Mouse (Mus musculus): Measurements from ENCODE around the gene Ucp2. TPM values are rescaled to one million over a fixed set of nuclear protein-coding genes. Genes with fewer than 3 reads are reported as not detected.
A peak's percentile ranks its signal among the peaks of the same experiment; 100 is the strongest.

The Ucp2 gene
- polyA plus RNA-seq, 1 experiment from 2014 or later = 934 TPM

GRCm38 (mm10) chr7:100537519-100537902, 44.4 kb downstream of the Ucp2 start:
- peak overlapping the region; percentile 74 for H3K4me3 ChIP-seq (ENCODE audit: inconsistent target)
- 16% methylated on average over 7 of the region's 7 CpGs for WGBS (ENCODE audit: missing documents)
- peaks cover 15% of the 10 kb centered on the region for H3K36me3 ChIP-seq (ENCODE audit: inconsistent target)
- peak overlapping the region; percentile 67 for H3K27ac ChIP-seq
- peaks cover 22% of the 10 kb centered on the region for H3K79me2 ChIP-seq (ENCODE audit: inconsistent target)

- Histone ChIP-seq H3K4me3 (ENCODE audit: inconsistent target) (no peak overlapping the region), H3K79me2 (ENCODE audit: inconsistent target) (peaks cover 22% of the 10 kb centered on the region), H3K36me3 (ENCODE audit: inconsistent target) (peaks cover 15% of the 10 kb centered on the region), H3K27ac (peak overlapping the region; percentile 48)
- WGBS (ENCODE audit: missing documents) = 28% methylated on average over 9 of the region's 9 CpGs
Measured at GRCm38 (mm10) chr7:100539516-100539915, 46.4 kb downstream of the Ucp2 start.

- H3K4me3 ChIP-seq (ENCODE audit: inconsistent target) = no peak overlapping the region
- WGBS (ENCODE audit: missing documents) = 80% methylated on average over 1 of the region's 1 CpGs
- no peaks in the 10 kb centered on the region for H3K79me2 ChIP-seq (ENCODE audit: inconsistent target)
- H3K27ac ChIP-seq = no peak overlapping the region
- peaks cover 6% of the 10 kb centered on the region; the same call in 1 of the 2 replicates for H3K36me3 ChIP-seq (ENCODE audit: inconsistent target)
Measured at GRCm38 (mm10) chr7:100544437-100544836, 51.3 kb downstream of the Ucp2 start.

GRCm38 (mm10) chr7:100547631-100548030, 54.5 kb downstream of the Ucp2 start:
- Histone ChIP-seq H3K4me3 (ENCODE audit: inconsistent target) (no peak overlapping the region), H3K27ac (no peak overlapping the region), H3K79me2 (ENCODE audit: inconsistent target) (no peaks in the 10 kb centered on the region), H3K36me3 (ENCODE audit: inconsistent target) (0 out of 2 replicates have a peak, but pooled peaks cover 5% of the 10 kb centered on the region)
- 67% methylated on average over 4 of the region's 4 CpGs for WGBS (ENCODE audit: missing documents)

- 0 out of 2 replicates have a peak, but pooled peaks cover 5% of the 10 kb centered on the region for H3K36me3 ChIP-seq (ENCODE audit: inconsistent target)
- no peak overlapping the region for H3K4me3 ChIP-seq (ENCODE audit: inconsistent target)
- H3K79me2 ChIP-seq (ENCODE audit: inconsistent target) = no peaks in the 10 kb centered on the region
- WGBS (ENCODE audit: missing documents) = 100% methylated on average over 2 of the region's 3 CpGs
- no peak overlapping the region for H3K27ac ChIP-seq
Measured at GRCm38 (mm10) chr7:100549796-100550195, 56.7 kb downstream of the Ucp2 start.

- Histone ChIP-seq H3K36me3 (ENCODE audit: inconsistent target) (0 out of 2 replicates have a peak, but pooled peaks cover 5% of the 10 kb centered on the region), H3K4me3 (ENCODE audit: inconsistent target) (no peak overlapping the region), H3K27ac (no peak overlapping the region), H3K79me2 (ENCODE audit: inconsistent target) (no peaks in the 10 kb centered on the region)
- WGBS (ENCODE audit: missing documents) = 85% methylated on average over 3 of the region's 5 CpGs
Measured at GRCm38 (mm10) chr7:100550338-100551007, 57.3 kb downstream of the Ucp2 start.

Other genes starting within 250 kb of the Ucp2 start
- gene P4ha3, start 207.8 kb upstream of the Ucp2 start, polyA plus RNA-seq (2018) = 0.07 TPM in 1 of 3 replicates, not detected in the others
- 10.9 to 14.9 TPM (median 14.3 TPM) in 3 replicates for gene C2cd3, start 121.1 kb upstream of the Ucp2 start, polyA plus RNA-seq (2018)
- 21.1 to 34.9 TPM (median 23.0 TPM) in 3 replicates for gene Ppme1, start 121.0 kb upstream of the Ucp2 start, polyA plus RNA-seq (2018)
- not detected in 3 replicates for gene Ucp3, start 20.3 kb upstream of the Ucp2 start, polyA plus RNA-seq (2018)
- 0.88 to 2.8 TPM (median 2.0 TPM) in 3 replicates for gene Dnajb13, start 21.6 kb downstream of the Ucp2 start, polyA plus RNA-seq (2018)
- 33.7 to 48.0 TPM (median 34.1 TPM) in 3 replicates for gene Coa4, start 43.7 kb downstream of the Ucp2 start, polyA plus RNA-seq (2018)
- 52.8 to 103 TPM (median 73.4 TPM) in 3 replicates for gene Rab6a, start 114.1 kb downstream of the Ucp2 start, polyA plus RNA-seq (2018)
- gene Mrpl48, start 115.0 kb downstream of the Ucp2 start, polyA plus RNA-seq (2018) = 35.4 to 91.9 TPM (median 36.6 TPM) in 3 replicates
- not detected in 3 replicates for gene Plekhb1, start 169.1 kb downstream of the Ucp2 start, polyA plus RNA-seq (2018)
- 13.3 to 27.2 TPM (median 17.3 TPM) in 3 replicates for gene Fam168a, start 213.3 kb downstream of the Ucp2 start, polyA plus RNA-seq (2018)